In genomic region chr16:21402068-21402467, GRCm38 (mm10) we compare ENCODE assay signal across 13 mouse cellular contexts. TPM values are rescaled to one million over a fixed set of nuclear protein-coding genes. Genes with fewer than 3 reads are reported as not detected.
DNase-seq lines count a peak whose midpoint lies in the region; ATAC-seq and TF ChIP-seq lines count a peak whose summit lies in the region.
"Had no signal": no experiment of that assay in that cellular context is flagged by ENCODE, and none has a peak within 500 bp of the region (broad histone marks: within the 10 kb centered on the region; RNA-seq: fewer than 3 reads in every experiment).

No protein-coding gene starts in this region.

- no peak for TF ChIP-seq CTCF in kidney, postnatal 0 days (IDR thresholded peaks at IDR 0.05; ENCODE audit: low read depth)

- H3K4me2 ChIP-seq in kidney, postnatal 0 days (ENCODE audit: low read length), result peak overlapping the region; percentile 16; the same call in 1 of the 2 replicates
- H3K4me2 ChIP-seq in midbrain, embryonic 13.5 days (replicated peaks), result no peak overlapping the region
- H3K4me2 ChIP-seq: liver, embryonic 11.5 days had no signal

- WGBS in kidney, postnatal 0 days, result 22% methylated on average over 17 of the region's 17 CpGs
- 83% methylated on average over 17 of the region's 17 CpGs for WGBS in midbrain, embryonic 13.5 days

- H3K9me3 ChIP-seq in kidney, postnatal 0 days (replicated peaks; ENCODE audit: low read length), result no peaks in the 10 kb centered on the region
- H3K9me3 ChIP-seq in midbrain, embryonic 13.5 days, result no peaks in the 10 kb centered on the region
- H3K9me3 ChIP-seq: forebrain, embryonic 10.5 days had no signal

- no peak overlapping the region for H3K27ac ChIP-seq in kidney, postnatal 0 days
- H3K27ac ChIP-seq in midbrain, embryonic 13.5 days, result no peak overlapping the region
- H3K27ac ChIP-seq: forebrain, embryonic 10.5 days; hindbrain, postnatal 0 days had no signal

- H3K4me3 ChIP-seq in kidney, postnatal 0 days (replicated peaks; ENCODE audit: low read depth, low read length), result no peak overlapping the region
- no peak overlapping the region for H3K4me3 ChIP-seq in midbrain, embryonic 13.5 days (replicated peaks)
- H3K4me3 ChIP-seq: forebrain, embryonic 10.5 days had no signal

- peaks cover 3% of the 10 kb centered on the region; the same call in 1 of the 2 replicates for H3K4me1 ChIP-seq in kidney, postnatal 0 days (replicated peaks; ENCODE audit: insufficient read depth, low read length)
- peaks cover 34% of the 10 kb centered on the region for H3K4me1 ChIP-seq in midbrain, embryonic 13.5 days (replicated peaks)

- H3K36me3 ChIP-seq in kidney, postnatal 0 days (ENCODE audit: insufficient read depth, low read length), result no peaks in the 10 kb centered on the region
- H3K36me3 ChIP-seq in midbrain, embryonic 13.5 days, result no peaks in the 10 kb centered on the region
- H3K36me3 ChIP-seq: forebrain, embryonic 10.5 days had no signal

- H3K9ac ChIP-seq in kidney, postnatal 0 days (ENCODE audit: low read depth, low read length), result no peak overlapping the region
- H3K9ac ChIP-seq in midbrain, embryonic 13.5 days (replicated peaks), result no peak overlapping the region

- no peak for ATAC-seq in kidney, postnatal 0 days (replicated peaks; ENCODE audit: low FRiP score, low read depth)
- ATAC-seq in midbrain, embryonic 13.5 days, result no peak
- ATAC-seq: CD4-positive, CD25-positive, alpha-beta regulatory T cell, adult 4 months; hindbrain, postnatal 0 days had no signal

- H3K27me3 ChIP-seq in kidney, postnatal 0 days (ENCODE audit: insufficient read depth, low read length), result no peaks in the 10 kb centered on the region
- no peaks in the 10 kb centered on the region for H3K27me3 ChIP-seq in midbrain, embryonic 13.5 days

- peak; percentile 28 for DNase-seq in gastrocnemius, postnatal 25 days
- DNase-seq in gastrocnemius, adult 18-20 months (ENCODE audit: low spot score), result no peak
- peak; percentile 69 for DNase-seq in 3134 (ENCODE audit: extremely low read depth, insufficient read length, low spot score)
- peak; percentile 28 to 37 for DNase-seq in heart, adult 9 months (ENCODE audit: low spot score in 2 of 2)
- peak; percentile 56 for DNase-seq in kidney, postnatal 0 days (ENCODE audit: low spot score)
- DNase-seq in ovary, adult 18-20 months (ENCODE audit: low spot score), result no peak
- DNase-seq in yolk sac, embryonic 10.5 days (ENCODE audit: low spot score), result no peak
- DNase-seq: cerebellum, adult 11 months had no signal

RNA-seq across cellular contexts. Expression of gene Vps8, which starts 20.9 kb away (rescaled TPM):
- total RNA-seq in gastrocnemius, postnatal 25 days (2021), result 1 to 10 TPM; 6.4 to 6.6 TPM
- 1 to 10 TPM; 7.2 to 9.0 TPM for total RNA-seq in gastrocnemius, adult 18-20 months (2021)
- polyA plus RNA-seq in kidney, postnatal 0 days (2015; fragmentation: Nextera tagmentation; extraction: Ambion mirVana), result 28.8 and 34.4 TPM in 2 replicates
- polyA plus RNA-seq in midbrain, embryonic 13.5 days (2015; fragmentation: Nextera tagmentation; extraction: Ambion mirVana), result 31.4 and 33.4 TPM in 2 replicates

Comparison
In these comparisons a context has a peak if more than half of its experiments do, and no peak if none do; other contexts are left out.
1. DNase-seq: peak in gastrocnemius, postnatal 25 days (single experiment), 3134 (single experiment), heart, adult 9 months (2 of 2) and kidney, postnatal 0 days (single experiment); none in gastrocnemius, adult 18-20 months (single experiment), ovary, adult 18-20 months (single experiment) and yolk sac, embryonic 10.5 days (single experiment).